Mouse (Mus musculus) intestine, embryonic 14.5 days (tissue): ENCODE results near the gene Scin. TPM values are rescaled to one million over a fixed set of nuclear protein-coding genes. Genes with fewer than 3 reads are reported as not detected.

Experiments used
- ATAC-seq: fragments of 200-750 bp; cut with Nextera tagmentation; replicated peaks from 2 replicates; pipeline ENCODE4 v1.8.0; 2017; ENCODE audit warnings: low read depth, moderate number of reproducible peaks, moderate TSS enrichment, moderate library complexity; ENCODE audit not compliant: low FRiP score, low TSS enrichment
- DNase-seq: peaks from one replicate; pipeline ENCODE4 v3.0.0-alpha.2; 2018; ENCODE audit warnings: low spot score
- H3K27ac ChIP-seq: fragments of 300-500 bp; sonication (generic); 2 replicates; pipeline ENCODE4 v1.5.1; 2014; ENCODE audit warnings: low read depth, mild to moderate bottlenecking, control low read depth
- H3K27me3 ChIP-seq: fragments of 300-500 bp; sonication (generic); replicated peaks from 2 replicates; pipeline ENCODE4 v1.6.1; 2014; ENCODE audit warnings: low read length, control low read depth; ENCODE audit not compliant: control insufficient read depth, insufficient read depth
- H3K36me3 ChIP-seq: fragments of 300-500 bp; sonication (generic); 2 replicates; pipeline ENCODE4 v1.6.1; 2014; ENCODE audit warnings: low read length, control low read depth; ENCODE audit not compliant: control insufficient read depth, insufficient read depth
- H3K4me1 ChIP-seq: fragments of 300-500 bp; sonication (generic); replicated peaks from 2 replicates; pipeline ENCODE4 v1.6.1; 2014; ENCODE audit warnings: low read length, control low read depth, mixed read lengths; ENCODE audit not compliant: control insufficient read depth, insufficient read depth
- H3K4me2 ChIP-seq: fragments of 300-500 bp; sonication (generic); 2 replicates; pipeline ENCODE4 v1.6.1; 2014; ENCODE audit warnings: low read length
- H3K4me3 ChIP-seq: fragments of 300-500 bp; sonication (generic); 2 replicates; pipeline ENCODE4 v1.5.1; 2014; ENCODE audit warnings: low read depth, low read length, control low read depth, mixed read lengths
- H3K9ac ChIP-seq: fragments of 300-500 bp; sonication (generic); 2 replicates; pipeline ENCODE4 v1.6.1; 2014; ENCODE audit warnings: mild to moderate bottlenecking, low read length
- H3K9me3 ChIP-seq: fragments of 300-500 bp; sonication (generic); 2 replicates; pipeline ENCODE4 v1.6.1; 2016; ENCODE audit warnings: low read length, control low read depth; ENCODE audit not compliant: control insufficient read depth
- WGBS: fragments of 180-500 bp; shearing (Covaris S2); extraction: QIAGEN DNeasy Blood & Tissue Kit; methylation state at CpG from one replicate; pipeline ENCODE4 v1.1.7; 2014; 5-methylcytosine and 5-hydroxymethylcytosine counted together
- polyA plus RNA-seq: library from polyadenylated mRNA; unstranded; fragments of >200 nt; fragmentation: Nextera tagmentation; extraction: Ambion mirVana; gene quantifications from 2 replicates; pipeline ENCODE4 v1.2.1, GENCODE M21; 2014

Gene Scin
- polyA plus RNA-seq, 1 experiment from 2014 or later: 26.4 TPM

DNA sequence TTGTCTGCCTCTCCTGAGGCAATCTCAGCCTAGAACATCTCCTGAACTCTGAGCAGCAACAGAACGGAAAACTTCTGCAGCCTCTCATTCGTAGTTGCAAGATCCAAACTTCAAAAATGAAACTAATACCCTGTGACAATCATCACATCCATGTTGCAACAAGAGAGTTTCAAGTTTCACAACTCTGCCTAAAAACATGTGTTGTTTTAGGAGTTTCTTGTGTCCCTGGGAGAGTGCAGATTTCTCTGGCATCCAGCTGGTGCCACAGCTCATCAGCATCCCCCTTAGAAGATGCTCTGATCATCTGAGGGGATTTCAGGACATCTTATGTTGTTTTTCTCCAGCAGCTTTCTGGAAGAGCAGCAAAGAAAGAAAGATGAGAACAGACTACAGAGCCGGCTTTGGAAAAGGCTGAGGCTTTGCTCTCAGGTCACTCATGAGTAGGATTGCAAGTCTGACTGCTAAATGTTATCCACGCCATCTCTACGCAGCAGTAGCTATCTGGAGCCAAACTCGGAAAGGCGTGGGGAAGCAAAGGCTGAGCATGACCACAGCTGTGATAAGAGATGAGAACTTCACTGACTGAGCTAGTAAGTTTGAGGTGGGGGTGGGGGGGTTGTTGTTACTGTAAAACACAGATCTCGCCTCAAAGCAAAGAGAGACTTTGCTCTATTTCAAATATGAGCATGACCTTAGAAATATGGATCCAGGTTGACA, 18.5 kb upstream of the Scin start:
- H3K27ac ChIP-seq: no peak overlapping the region
- no peaks in the 10 kb centered on the region for H3K9me3 ChIP-seq
- DNase-seq: no peak
- 80% methylated on average over 8 of the region's 8 CpGs for WGBS
- H3K4me3 ChIP-seq: no peak overlapping the region
- no peak overlapping the region for H3K4me2 ChIP-seq
- H3K4me1 ChIP-seq: no peaks in the 10 kb centered on the region
- H3K27me3 ChIP-seq: no peaks in the 10 kb centered on the region
- H3K36me3 ChIP-seq: no peaks in the 10 kb centered on the region
- no peak overlapping the region for H3K9ac ChIP-seq
- no peak for ATAC-seq

DNA sequence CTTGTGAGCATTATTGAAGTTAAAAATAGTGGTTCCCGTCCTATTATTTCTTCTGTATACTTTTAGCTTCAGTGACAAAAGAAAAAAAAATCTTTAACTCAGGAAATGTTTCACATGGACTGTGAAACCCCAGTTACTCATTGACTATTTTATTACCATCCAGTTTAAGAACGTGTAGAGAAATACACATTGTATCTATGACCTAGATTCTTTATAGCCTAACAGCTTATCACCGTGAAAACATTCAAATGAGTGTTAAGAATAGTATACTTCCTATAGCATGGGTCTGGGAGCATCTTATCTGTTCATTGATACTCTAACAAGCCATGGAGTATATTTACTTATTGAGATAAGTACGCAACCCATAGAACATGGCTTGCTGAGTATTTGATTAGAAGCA, 13.3 kb upstream of the Scin start:
- Histone ChIP-seq H3K4me2 (no peak overlapping the region), H3K4me1 (no peaks in the 10 kb centered on the region), H3K9me3 (no peaks in the 10 kb centered on the region), H3K27ac (no peak overlapping the region), H3K36me3 (no peaks in the 10 kb centered on the region), H3K4me3 (no peak overlapping the region), H3K27me3 (no peaks in the 10 kb centered on the region), H3K9ac (no peak overlapping the region)
- ATAC-seq (peak; percentile 94), DNase-seq (no peak)
- 68% methylated on average over 4 of the region's 4 CpGs for WGBS

DNA sequence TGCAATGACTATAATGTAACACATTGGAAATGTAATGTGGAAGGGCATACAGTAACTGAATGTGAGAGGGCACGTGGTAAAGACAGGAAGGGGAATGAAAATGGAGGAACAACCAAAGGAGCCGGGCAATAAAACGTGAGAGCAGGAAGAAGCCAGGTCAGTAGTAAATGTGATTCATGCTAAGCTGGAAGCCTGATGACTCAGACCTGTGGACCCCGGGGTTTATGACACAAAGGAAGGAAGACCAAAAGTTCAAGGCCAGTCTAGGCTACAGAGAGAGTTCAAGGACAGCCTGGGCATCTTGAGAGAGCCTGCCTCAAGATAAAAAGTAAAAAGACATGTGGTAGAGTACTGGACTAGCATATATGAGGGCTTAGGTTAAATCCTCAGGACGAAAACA, 12.5 kb upstream of the Scin start:
- WGBS: 75% methylated on average over 5 of the region's 5 CpGs
- ATAC-seq: peak; percentile 61

GRCm38 (mm10) chr12:40140706-40141105, 6.7 kb upstream of the Scin start:
- 65% methylated on average over 5 of the region's 5 CpGs for WGBS
- no peak for ATAC-seq
- Histone ChIP-seq H3K27me3 (no peaks in the 10 kb centered on the region), H3K4me1 (no peaks in the 10 kb centered on the region), H3K4me3 (no peak overlapping the region), H3K27ac (no peak overlapping the region), H3K9me3 (no peaks in the 10 kb centered on the region), H3K36me3 (no peaks in the 10 kb centered on the region), H3K9ac (no peak overlapping the region), H3K4me2 (no peak overlapping the region)
- no peak for DNase-seq

More for the DNA sequence above, 12.5 kb upstream of the Scin start:
- H3K36me3 ChIP-seq: no peaks in the 10 kb centered on the region
- no peak overlapping the region for H3K27ac ChIP-seq
- no peaks in the 10 kb centered on the region for H3K4me1 ChIP-seq
- H3K4me2 ChIP-seq: no peak overlapping the region
- DNase-seq: no peak
- no peak overlapping the region for H3K9ac ChIP-seq
- no peaks in the 10 kb centered on the region for H3K27me3 ChIP-seq
- no peak overlapping the region for H3K4me3 ChIP-seq
- H3K9me3 ChIP-seq: no peaks in the 10 kb centered on the region

GRCm38 (mm10) chr12:40139484-40140245, 5.6 kb upstream of the Scin start:
- H3K4me3 ChIP-seq: no peak overlapping the region
- no peak for DNase-seq
- peaks cover under 1% of the 10 kb centered on the region; the same call in 1 of the 2 replicates for H3K27me3 ChIP-seq
- H3K27ac ChIP-seq: no peak overlapping the region
- H3K4me2 ChIP-seq: no peak overlapping the region
- H3K36me3 ChIP-seq: no peaks in the 10 kb centered on the region
- ATAC-seq: no peak
- no peaks in the 10 kb centered on the region for H3K9me3 ChIP-seq
- 64% methylated on average over 8 of the region's 8 CpGs for WGBS
- H3K9ac ChIP-seq: no peak overlapping the region
- H3K4me1 ChIP-seq: no peaks in the 10 kb centered on the region

DNA sequence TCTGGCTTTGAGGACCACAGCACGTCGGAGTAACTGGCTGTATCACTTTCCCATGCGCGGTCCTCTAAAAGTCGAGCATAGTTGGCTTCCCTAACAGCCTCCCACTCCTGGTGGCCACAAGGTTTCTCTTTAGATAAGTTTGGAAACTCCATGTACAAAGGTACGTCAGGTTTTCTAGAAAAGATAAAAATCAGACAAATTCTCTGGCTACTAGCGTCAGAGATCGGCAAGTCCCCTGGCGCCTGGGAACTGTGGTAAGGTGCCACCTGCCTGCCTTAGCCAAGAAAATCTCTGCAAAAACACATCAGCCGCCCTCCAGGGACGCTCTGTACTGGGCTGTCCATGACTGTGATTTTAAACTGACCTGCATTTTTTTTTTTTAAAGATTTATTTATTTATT, 501 bp upstream of the Scin start:
- ATAC-seq: 0 out of 2 replicates have a peak, but pooled peaks have one; percentile 10

GRCm38 (mm10) chr12:40133194-40133572, 845 bp downstream of the Scin start:
- no peaks in the 10 kb centered on the region for H3K36me3 ChIP-seq
- WGBS: 14% methylated on average over 10 of the region's 10 CpGs
- H3K9me3 ChIP-seq: no peaks in the 10 kb centered on the region
- H3K9ac ChIP-seq: no peak overlapping the region
- H3K27ac ChIP-seq: no peak overlapping the region
- H3K27me3 ChIP-seq: peaks cover 24% of the 10 kb centered on the region
- ATAC-seq (no peak), DNase-seq (no peak)
- H3K4me2 ChIP-seq: peak overlapping the region; percentile 64
- H3K4me1 ChIP-seq: 0 out of 2 replicates have a peak, but pooled peaks cover 2% of the 10 kb centered on the region
- peak overlapping the region; percentile 43 for H3K4me3 ChIP-seq

More for the DNA sequence above, 501 bp upstream of the Scin start:
- Histone ChIP-seq H3K9me3 (no peaks in the 10 kb centered on the region), H3K4me2 (peak overlapping the region; percentile 64), H3K27ac (no peak overlapping the region), H3K36me3 (no peaks in the 10 kb centered on the region), H3K4me3 (peak overlapping the region; percentile 43; the same call in 1 of the 2 replicates), H3K27me3 (peaks cover 24% of the 10 kb centered on the region), H3K9ac (no peak overlapping the region), H3K4me1 (0 out of 2 replicates have a peak, but pooled peaks cover 2% of the 10 kb centered on the region)
- DNase-seq: no peak
- 54% methylated on average over 11 of the region's 11 CpGs for WGBS

DNA sequence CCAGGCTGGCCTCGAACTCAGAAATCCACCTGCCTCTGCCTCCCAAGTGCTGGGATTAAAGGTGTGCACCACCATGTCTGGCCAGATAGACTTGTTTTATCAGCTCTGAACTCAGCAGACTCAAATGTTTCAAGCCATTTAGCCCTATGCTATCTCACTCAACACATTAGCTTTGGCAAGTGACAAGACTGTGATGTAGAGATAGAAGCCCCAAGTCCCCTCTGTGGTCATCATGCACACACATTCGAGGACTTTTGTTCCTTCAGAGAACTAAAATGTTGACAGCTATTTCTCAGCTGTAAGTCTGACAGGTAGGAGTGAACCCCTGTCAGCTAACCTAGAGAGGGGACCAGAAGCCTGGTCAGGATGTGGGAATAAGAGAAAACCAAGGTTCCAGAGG, 15.2 kb downstream of the Scin start:
- H3K27ac ChIP-seq: no peak overlapping the region
- H3K4me2 ChIP-seq: no peak overlapping the region
- no peak for ATAC-seq
- no peak overlapping the region for H3K9ac ChIP-seq
- no peaks in the 10 kb centered on the region for H3K9me3 ChIP-seq
- H3K27me3 ChIP-seq: no peaks in the 10 kb centered on the region
- WGBS: 80% methylated on average over 2 of the region's 2 CpGs
- H3K4me3 ChIP-seq: no peak overlapping the region
- DNase-seq: no peak
- H3K4me1 ChIP-seq: no peaks in the 10 kb centered on the region
- H3K36me3 ChIP-seq: no peaks in the 10 kb centered on the region
